Mouse (Mus musculus) granulocyte monocyte progenitor cell, adult 5-6 weeks (primary cell): ENCODE data around the gene Gm13285. TPM values are rescaled to one million over a fixed set of nuclear protein-coding genes. Genes with fewer than 3 reads are reported as not detected.
A peak's percentile ranks its signal among the peaks of the same experiment; 100 is the strongest.
"Not testable (repeated sequence)": the region's sequence is repeated elsewhere in the genome, so short reads cannot be mapped to it uniquely, and the experiment has no call there.

Experiments
- ATAC-seq: replicated peaks from 2 replicates; pipeline ENCODE4 v1.8.0; 2016; ENCODE audit warnings: mild to moderate bottlenecking, moderate TSS enrichment, inconsistent platforms; ENCODE audit not compliant: poor library complexity, severe bottlenecking
- total RNA-seq, 2 experiments: library from RNA; stranded (forward) in 1 of 2; stranded (reverse) in 1 of 2; fragments of 200-712, 200-1000 nt in 1 of 2; fragments of >200 nt in 1 of 2; fragmentation: Nextera tagmentation in 1 of 2; gene quantifications; 2 replicates each; pipeline ENCODE4 v1.2.3; 2014 to 2017

The Gm13285 gene
- total RNA-seq, 2 experiments from 2014 or later, result not detected

DNA sequence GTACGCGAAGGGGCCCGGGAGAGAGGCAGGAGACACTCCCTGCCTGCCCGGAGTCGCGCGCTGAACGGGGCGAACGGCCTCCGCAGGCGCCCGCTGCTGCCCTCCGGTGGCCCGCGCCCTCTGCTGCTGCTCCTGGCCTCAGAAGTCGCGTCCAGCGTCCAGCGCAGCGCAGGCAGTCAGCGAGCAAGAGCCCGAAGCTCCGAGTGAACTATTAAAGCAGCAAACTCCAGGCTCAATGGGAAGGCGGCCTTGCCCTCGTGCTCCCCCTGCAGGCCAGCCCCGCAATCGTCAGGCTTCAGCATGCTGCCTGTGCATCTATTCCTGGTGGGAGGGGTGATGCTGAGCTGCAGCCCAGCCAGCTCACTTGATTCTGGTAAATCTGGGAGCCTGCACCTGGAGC is 8.2 kb upstream of the Gm13285 start, which contains the start of gene Gm13278:
TSS of gene Gm13278 (plus strand) at position 301 of the 400 bp plus-strand sequence.
- not testable (repeated sequence) for ATAC-seq

DNA sequence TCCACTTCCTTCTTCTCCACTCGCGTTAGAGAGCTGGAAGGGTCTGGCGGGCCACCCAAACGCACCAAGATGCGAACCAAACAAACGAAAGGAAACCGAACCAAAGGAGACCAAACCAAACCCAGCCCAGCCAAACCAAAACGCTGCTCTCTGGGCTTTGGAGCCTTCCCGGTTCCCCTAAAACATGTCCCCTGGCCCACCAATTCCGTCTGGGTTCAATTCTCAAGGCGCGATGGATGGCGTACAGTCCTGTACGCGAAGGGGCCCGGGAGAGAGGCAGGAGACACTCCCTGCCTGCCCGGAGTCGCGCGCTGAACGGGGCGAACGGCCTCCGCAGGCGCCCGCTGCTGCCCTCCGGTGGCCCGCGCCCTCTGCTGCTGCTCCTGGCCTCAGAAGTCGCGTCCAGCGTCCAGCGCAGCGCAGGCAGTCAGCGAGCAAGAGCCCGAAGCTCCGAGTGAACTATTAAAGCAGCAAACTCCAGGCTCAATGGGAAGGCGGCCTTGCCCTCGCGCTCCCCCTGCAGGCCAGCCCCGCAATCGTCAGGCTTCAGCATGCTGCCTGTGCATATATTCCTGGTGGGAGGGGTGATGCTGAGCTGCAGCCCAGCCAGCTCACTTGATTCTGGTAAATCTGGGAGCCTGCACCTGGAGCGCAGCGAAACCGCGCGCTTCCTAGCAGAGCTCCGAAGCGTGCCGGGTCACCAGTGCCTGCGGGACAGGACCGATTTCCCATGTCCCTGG is 5.4 kb upstream of the Gm13285 start, which contains the start of gene Gm13275:
TSS of gene Gm13275 (plus strand) at position 552 of the 740 bp plus-strand sequence.
- not testable (repeated sequence) for ATAC-seq

DNA sequence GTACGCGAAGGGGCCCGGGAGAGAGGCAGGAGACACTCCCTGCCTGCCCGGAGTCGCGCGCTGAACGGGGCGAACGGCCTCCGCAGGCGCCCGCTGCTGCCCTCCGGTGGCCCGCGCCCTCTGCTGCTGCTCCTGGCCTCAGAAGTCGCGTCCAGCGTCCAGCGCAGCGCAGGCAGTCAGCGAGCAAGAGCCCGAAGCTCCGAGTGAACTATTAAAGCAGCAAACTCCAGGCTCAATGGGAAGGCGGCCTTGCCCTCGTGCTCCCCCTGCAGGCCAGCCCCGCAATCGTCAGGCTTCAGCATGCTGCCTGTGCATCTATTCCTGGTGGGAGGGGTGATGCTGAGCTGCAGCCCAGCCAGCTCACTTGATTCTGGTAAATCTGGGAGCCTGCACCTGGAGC is 2.4 kb upstream of the Gm13285 start, which contains the start of gene Gm13279:
TSS of gene Gm13279 (plus strand) at position 301 of the 400 bp plus-strand sequence.
- not testable (repeated sequence) for ATAC-seq

DNA sequence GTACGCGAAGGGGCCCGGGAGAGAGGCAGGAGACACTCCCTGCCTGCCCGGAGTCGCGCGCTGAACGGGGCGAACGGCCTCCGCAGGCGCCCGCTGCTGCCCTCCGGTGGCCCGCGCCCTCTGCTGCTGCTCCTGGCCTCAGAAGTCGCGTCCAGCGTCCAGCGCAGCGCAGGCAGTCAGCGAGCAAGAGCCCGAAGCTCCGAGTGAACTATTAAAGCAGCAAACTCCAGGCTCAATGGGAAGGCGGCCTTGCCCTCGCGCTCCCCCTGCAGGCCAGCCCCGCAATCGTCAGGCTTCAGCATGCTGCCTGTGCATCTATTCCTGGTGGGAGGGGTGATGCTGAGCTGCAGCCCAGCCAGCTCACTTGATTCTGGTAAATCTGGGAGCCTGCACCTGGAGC is 3.5 kb downstream of the Gm13285 start, which contains the start of gene Gm13287:
TSS of gene Gm13287 (plus strand) at position 301 of the 400 bp plus-strand sequence.
- not testable (repeated sequence) for ATAC-seq

DNA sequence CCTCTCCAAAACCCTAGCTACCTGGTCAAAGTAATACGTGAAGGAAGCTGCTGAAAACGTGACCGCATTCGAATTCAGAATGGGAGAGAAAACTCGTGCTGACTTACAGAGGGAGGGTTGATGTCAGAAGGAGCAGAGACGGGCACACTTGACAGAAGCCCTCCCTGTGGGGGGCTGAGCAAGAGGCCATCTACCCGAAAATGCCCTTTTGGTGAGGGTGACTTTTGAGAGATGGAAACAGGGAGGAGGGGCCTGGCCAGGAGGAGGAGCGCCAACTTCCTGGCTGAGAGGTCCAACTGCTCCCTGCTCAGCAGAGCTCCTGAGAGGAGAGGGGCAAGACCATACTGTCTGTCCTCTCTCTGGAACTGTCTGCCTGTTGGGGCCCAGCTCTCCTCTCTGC is 5.8 kb downstream of the Gm13285 start, which contains the start of gene Gm13288:
TSS of gene Gm13288 (plus strand) at position 301 of the 400 bp plus-strand sequence.
- not testable (repeated sequence) for ATAC-seq

DNA sequence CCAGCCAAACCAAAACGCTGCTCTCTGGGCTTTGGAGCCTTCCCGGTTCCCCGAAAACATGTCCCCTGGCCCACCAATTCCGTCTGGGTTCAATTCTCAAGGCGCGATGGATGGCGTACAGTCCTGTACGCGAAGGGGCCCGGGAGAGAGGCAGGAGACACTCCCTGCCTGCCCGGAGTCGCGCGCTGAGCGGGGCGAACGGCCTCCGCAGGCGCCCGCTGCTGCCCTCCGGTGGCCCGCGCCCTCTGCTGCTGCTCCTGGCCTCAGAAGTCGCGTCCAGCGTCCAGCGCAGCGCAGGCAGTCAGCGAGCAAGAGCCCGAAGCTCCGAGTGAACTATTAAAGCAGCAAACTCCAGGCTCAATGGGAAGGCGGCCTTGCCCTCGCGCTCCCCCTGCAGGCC is 6.3 kb downstream of the Gm13285 start:
- not testable (repeated sequence) for ATAC-seq

DNA sequence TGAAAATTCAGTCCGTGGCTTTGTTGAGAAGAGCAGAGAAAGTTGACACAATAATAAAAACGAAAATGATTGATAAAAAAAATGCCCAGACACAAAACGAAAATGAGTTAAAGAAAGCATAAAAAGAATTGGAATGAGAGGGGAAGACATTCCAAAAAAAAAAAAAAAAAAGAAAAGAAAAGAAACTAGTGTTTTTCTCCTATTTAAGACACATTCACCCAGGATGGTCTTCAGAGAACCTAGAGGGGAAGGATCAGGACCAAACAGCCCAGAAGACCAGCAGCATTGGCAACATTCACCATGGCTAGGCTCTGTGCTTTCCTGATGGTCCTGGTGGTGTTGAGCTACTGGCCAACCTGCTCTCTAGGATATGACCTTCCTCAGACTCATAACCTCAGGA is 16.5 kb downstream of the Gm13285 start, which contains the start of gene Ifna7:
TSS of gene Ifna7 (plus strand) at position 301 of the 400 bp plus-strand sequence.
- ATAC-seq, result no peak

DNA sequence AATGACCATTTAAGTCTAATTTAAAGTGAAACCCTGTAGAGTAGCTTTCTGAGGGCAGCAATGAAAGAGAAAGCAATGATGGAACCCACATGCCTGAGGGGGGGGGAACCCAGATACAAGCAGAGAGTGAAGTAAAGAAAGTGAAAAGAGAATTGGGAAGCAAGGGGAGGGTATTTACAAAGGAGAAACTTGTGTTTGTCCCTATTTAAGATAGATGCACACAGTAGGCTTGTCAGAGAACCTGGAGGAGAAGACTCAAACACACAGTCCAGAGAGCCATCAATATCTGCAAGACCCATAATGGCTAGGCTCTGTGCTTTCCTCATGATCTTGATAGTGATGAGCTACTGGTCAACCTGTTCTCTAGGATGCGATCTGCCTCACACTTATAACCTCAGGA is 20.2 kb downstream of the Gm13285 start, which contains the start of gene Ifna11:
TSS of gene Ifna11 (plus strand) at position 301 of the 400 bp plus-strand sequence.
- no peak for ATAC-seq

DNA sequence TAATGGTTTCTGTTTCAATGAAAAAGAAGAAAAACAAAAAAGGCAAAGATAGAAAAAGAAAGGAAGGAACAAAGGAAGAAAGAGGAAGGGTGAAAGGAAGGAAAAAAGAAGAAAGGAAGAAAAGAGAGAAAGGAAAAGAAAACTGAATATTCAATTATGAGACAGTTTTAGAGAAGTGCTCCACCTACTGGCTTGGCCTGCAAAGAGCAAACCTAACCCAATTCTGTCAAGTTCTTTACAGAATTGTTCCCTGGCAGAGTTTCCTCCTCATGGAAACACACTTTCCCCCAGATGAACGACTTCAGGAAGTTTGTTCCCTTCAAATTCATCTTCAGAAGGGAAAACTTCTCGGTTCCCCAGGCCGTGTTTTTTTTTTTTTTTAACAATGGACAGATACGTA is 23.5 kb downstream of the Gm13285 start:
- 0 out of 2 replicates have a peak, but pooled peaks have one; percentile 30 for ATAC-seq

DNA sequence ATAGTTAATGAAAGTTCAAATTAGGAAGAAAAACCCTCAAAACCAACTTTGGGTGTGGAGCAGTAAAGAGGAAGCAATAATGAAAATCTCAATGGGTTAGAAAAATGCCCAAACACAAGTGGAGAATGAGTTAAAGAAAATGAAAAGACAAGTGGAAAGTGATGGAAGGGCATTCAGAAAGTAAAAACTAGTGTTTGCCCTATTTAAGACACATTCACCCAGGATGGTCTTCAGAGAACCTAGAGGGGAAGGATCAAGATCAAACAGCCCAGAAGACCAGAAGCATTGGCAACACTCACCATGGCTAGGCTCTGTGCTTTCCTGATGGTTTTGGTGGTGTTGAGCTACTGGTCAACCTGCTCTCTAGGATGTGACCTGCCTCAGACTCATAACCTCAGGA is 27.7 kb downstream of the Gm13285 start, which contains the start of gene Ifna6:
TSS of gene Ifna6 (plus strand) at position 301 of the 400 bp plus-strand sequence.
- not testable (repeated sequence) for ATAC-seq

DNA sequence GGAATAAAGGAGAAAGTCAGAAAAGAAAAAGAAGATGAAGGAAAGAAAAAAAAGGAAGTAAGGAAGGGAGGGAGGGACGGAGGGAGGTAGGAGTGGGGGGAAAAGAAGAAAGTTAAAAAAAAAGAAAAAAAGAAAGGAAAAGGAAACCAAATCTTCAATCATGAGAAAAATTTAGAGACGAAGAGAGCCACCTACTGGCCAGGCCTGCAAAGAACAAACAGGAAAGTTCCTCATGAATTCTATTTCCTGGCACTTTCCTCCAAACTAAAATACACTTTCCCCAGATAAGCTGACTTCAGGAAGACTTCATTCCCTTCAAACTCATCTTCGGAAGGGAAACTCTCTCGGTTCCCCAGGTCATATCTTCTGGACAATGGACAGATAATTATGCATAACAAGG is 31.1 kb downstream of the Gm13285 start:
- peak; percentile 42; the same call in 1 of the 2 replicates for ATAC-seq

DNA sequence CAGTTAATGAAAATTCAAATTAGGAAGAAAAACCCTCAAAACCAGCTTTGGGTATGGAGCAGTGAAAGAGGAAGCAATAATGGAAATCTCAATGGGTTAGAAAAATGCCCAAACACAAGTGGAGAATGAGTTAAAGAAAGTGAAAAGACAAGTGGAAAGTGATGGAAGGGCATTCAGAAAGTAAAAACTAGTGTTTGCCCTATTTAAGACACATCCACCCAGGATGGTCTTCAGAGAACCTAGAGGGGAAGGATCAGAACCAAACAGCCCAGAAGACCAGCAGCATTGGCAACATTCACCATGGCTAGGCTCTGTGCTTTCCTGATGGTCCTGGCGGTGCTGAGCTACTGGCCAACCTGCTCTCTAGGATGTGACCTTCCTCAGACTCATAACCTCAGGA is 35.8 kb downstream of the Gm13285 start, which contains the start of gene Ifna5:
TSS of gene Ifna5 (plus strand) at position 301 of the 400 bp plus-strand sequence.
- ATAC-seq, result not testable (repeated sequence)

DNA sequence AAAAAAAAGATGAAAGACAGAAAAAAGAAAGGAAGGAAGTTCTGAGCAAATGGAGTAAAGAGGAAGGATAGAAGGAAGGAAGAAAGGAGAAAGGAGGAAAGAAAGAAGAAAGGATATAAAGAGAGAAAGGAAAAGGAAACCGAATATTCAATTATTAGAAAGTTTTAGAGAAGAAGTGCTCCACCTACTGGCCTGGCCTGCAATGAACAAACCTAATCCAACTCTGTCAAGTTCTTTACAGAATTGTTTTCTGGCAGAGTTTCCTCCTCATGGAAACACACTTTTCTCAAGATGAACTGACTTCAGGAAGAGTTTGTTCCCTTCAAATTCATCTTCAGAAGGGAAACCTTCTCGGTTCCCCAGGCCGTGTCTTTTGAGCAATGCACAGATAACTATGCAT is 39.4 kb downstream of the Gm13285 start:
- peak; percentile 52 for ATAC-seq

DNA sequence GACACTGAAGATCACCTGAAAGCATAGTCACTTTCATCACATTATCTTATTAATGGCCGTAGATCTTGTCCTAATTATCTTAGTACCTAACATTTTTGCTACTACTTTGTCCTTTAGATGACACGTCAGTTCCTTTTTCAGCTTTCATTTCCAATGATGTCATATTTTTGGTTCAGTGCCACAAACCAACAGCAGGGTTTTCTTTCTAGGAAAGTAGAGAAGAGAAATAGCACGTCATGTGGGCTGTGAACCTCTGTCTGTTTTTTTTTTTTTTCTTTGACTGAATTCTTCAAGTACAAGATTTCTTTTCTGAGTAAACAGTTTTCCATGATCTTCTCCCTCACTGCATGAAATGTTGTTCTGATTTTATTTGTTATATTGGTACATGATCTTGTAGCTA is 40.6 kb downstream of the Gm13285 start:
- ATAC-seq, result peak; percentile 52; the same call in 1 of the 2 replicates

DNA sequence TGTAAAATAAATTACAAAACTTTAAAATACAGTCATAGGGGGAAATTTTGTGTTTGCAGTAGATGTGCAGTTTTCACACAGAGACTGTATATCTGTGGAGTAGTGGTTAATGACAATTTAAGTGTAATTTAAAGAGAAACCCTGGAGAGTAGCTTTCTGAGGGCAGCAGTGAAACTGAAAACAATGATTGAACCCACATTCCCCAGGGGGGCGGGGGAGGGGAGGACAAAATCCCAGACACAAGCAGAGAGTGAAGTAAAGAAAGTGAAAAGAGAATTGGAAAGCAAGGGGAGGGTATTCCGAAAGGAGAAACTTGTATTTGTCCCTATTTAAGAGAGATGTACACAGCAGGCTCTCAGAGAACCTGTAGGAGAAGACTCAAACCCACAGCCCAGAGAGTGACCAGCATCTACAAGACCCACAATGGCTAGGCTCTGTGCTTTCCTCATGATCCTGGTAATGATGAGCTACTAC is 42.0 kb downstream of the Gm13285 start, which contains the start of gene Ifna4:
TSS of gene Ifna4 (plus strand) at position 424 of the 474 bp plus-strand sequence.
- no peak for ATAC-seq

DNA sequence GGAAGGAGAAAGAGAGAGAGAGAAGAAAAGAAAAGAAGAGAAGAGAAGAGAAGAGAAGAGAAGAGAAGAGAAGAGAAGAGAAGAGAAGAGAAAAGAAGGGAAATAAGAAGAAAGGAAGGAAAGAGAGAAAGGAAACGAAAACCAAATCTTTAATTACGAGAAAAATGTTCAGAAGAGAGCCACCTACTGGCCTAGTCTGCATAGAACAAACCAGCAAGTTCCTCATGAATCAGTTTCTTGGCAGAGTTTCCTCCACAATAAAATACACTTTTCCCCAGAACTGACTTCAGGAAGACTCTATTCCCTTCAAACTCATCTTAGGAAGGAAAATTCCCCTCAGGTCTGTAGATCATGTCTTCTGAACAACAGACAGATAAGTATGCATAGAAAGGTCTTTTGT is 45.9 kb downstream of the Gm13285 start:
- ATAC-seq, result no peak

DNA sequence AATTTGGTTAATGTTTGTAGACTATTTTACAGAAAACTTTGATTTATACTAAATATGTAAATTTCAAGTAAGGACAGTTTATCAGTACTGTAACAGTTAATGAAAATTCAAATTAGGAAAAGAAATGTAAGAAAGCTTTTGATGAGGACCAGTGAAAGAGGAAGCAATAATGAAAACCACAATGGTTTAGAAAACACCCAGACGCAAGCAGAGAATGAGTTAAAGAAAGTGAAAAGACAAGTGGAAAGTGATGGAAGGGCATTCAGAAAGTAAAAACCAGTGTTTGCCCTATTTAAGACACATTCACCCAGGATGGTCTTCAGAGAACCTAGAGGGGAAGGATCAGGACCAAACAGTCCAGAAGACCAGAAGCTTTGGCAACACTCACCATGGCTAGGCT is 50.2 kb downstream of the Gm13285 start, which contains the start of gene Ifna1:
TSS of gene Ifna1 (plus strand) at position 390 of the 400 bp plus-strand sequence.
- ATAC-seq, result peak; percentile 66
